10 mouse cellular contexts compared by ENCODE assay signal in the genomic region with DNA sequence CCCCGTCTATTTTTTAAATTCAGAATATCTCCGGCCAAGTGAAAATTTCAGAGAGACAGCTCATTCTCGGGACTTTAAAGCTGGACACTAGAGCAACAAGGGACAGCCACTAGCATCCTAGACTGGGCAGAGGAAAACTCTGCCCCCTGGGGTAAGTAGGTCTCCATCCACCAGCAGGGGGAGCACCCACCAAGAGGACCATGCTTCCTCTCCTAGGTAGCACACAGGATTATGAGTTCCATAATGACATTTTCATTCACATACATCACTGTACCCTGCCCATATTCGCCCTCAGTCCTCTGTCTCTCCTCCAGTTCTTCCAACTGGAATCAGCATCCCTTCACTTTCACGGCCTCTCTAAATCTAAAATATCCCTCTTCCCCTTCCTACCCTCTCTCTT. TPM values are rescaled to one million over a fixed set of nuclear protein-coding genes. Genes with fewer than 3 reads are reported as not detected.
DNase-seq lines count a peak whose midpoint lies in the region; ATAC-seq and TF ChIP-seq lines count a peak whose summit lies in the region.
"Had no signal": no experiment of that assay in that cellular context is flagged by ENCODE, and none has a peak within 500 bp of the region (broad histone marks: within the 10 kb centered on the region; RNA-seq: fewer than 3 reads in every experiment).

No protein-coding gene starts in this region.

- ATAC-seq in intestine, embryonic 14.5 days (replicated peaks; ENCODE audit: low FRiP score, low TSS enrichment, low read depth), result no peak
- no peak for ATAC-seq in intestine, embryonic 15.5 days
- no peak for ATAC-seq in liver, embryonic 13.5 days (ENCODE audit: low read depth)
- ATAC-seq in stomach, postnatal 0 days (ENCODE audit: low FRiP score, low TSS enrichment), result no peak
- no peak for ATAC-seq in forebrain, embryonic 12.5 days (ENCODE audit: low FRiP score)

- H3K4me2 ChIP-seq in intestine, embryonic 14.5 days (ENCODE audit: low read length), result no peak overlapping the region
- H3K4me2 ChIP-seq in intestine, embryonic 15.5 days (replicated peaks), result no peak overlapping the region
- no peak overlapping the region for H3K4me2 ChIP-seq in liver, embryonic 13.5 days
- no peak overlapping the region for H3K4me2 ChIP-seq in stomach, postnatal 0 days (replicated peaks; ENCODE audit: low read depth)
- H3K4me2 ChIP-seq in forebrain, embryonic 12.5 days, result no peak overlapping the region
- H3K4me2 ChIP-seq: embryonic facial prominence, embryonic 15.5 days; limb, embryonic 15.5 days had no signal

- no peak for TF ChIP-seq POLR2A in cortical plate, adult 2 months (IDR thresholded peaks at IDR 0.05; ENCODE audit: extremely low read depth, insufficient read depth, low read length)

- no peak overlapping the region for H3K27ac ChIP-seq in intestine, embryonic 14.5 days (ENCODE audit: low read depth)
- H3K27ac ChIP-seq in intestine, embryonic 15.5 days, result no peak overlapping the region
- H3K27ac ChIP-seq in cortical plate, adult 2 months (ENCODE audit: insufficient read depth, low read length), result no peak overlapping the region
- no peak overlapping the region for H3K27ac ChIP-seq in liver, embryonic 13.5 days
- no peak overlapping the region for H3K27ac ChIP-seq in stomach, postnatal 0 days (replicated peaks)
- no peak overlapping the region for H3K27ac ChIP-seq in forebrain, embryonic 12.5 days
- H3K27ac ChIP-seq: embryonic facial prominence, embryonic 15.5 days; limb, embryonic 15.5 days had no signal

- no peak overlapping the region for H3K4me3 ChIP-seq in intestine, embryonic 14.5 days (ENCODE audit: low read depth, low read length)
- H3K4me3 ChIP-seq in intestine, embryonic 15.5 days (replicated peaks), result no peak overlapping the region
- H3K4me3 ChIP-seq in cortical plate, adult 2 months (ENCODE audit: insufficient read depth, low read length), result no peak overlapping the region
- H3K4me3 ChIP-seq in liver, embryonic 13.5 days (replicated peaks), result no peak overlapping the region
- H3K4me3 ChIP-seq in stomach, postnatal 0 days (ENCODE audit: low read depth, low read length), result no peak overlapping the region
- no peak overlapping the region for H3K4me3 ChIP-seq in forebrain, embryonic 12.5 days (replicated peaks)
- H3K4me3 ChIP-seq: embryonic facial prominence, embryonic 15.5 days; limb, embryonic 15.5 days had no signal

- no peaks in the 10 kb centered on the region for H3K4me1 ChIP-seq in intestine, embryonic 14.5 days (replicated peaks; ENCODE audit: control insufficient read depth, insufficient read depth, low read length)
- H3K4me1 ChIP-seq in intestine, embryonic 15.5 days (replicated peaks), result no peaks in the 10 kb centered on the region
- H3K4me1 ChIP-seq in cortical plate, adult 2 months (ENCODE audit: control insufficient read depth, insufficient read depth, low read length), result peaks cover 9% of the 10 kb centered on the region
- H3K4me1 ChIP-seq in liver, embryonic 13.5 days (replicated peaks), result no peaks in the 10 kb centered on the region
- no peaks in the 10 kb centered on the region for H3K4me1 ChIP-seq in stomach, postnatal 0 days (replicated peaks; ENCODE audit: control insufficient read depth, insufficient read depth)
- no peaks in the 10 kb centered on the region for H3K4me1 ChIP-seq in forebrain, embryonic 12.5 days
- H3K4me1 ChIP-seq: embryonic facial prominence, embryonic 15.5 days; limb, embryonic 15.5 days had no signal

- no peaks in the 10 kb centered on the region for H3K27me3 ChIP-seq in intestine, embryonic 14.5 days (replicated peaks; ENCODE audit: control insufficient read depth, insufficient read depth, low read length)
- no peaks in the 10 kb centered on the region for H3K27me3 ChIP-seq in intestine, embryonic 15.5 days (replicated peaks)
- no peaks in the 10 kb centered on the region for H3K27me3 ChIP-seq in liver, embryonic 13.5 days
- H3K27me3 ChIP-seq in stomach, postnatal 0 days (ENCODE audit: control insufficient read depth, insufficient read depth, low read length), result no peaks in the 10 kb centered on the region
- no peaks in the 10 kb centered on the region for H3K27me3 ChIP-seq in forebrain, embryonic 12.5 days
- H3K27me3 ChIP-seq: embryonic facial prominence, embryonic 15.5 days; limb, embryonic 15.5 days had no signal

- TF ChIP-seq EP300 in stomach, postnatal 0 days (optimal IDR thresholded peaks at IDR 0.05), result no peak

- peak; percentile 62 for TF ChIP-seq CTCF in cortical plate, adult 2 months (IDR thresholded peaks at IDR 0.05; ENCODE audit: extremely low read depth, insufficient read depth, low read length)
- TF ChIP-seq CTCF in stomach, postnatal 0 days (IDR thresholded peaks at IDR 0.05; ENCODE audit: low read depth), result peak; percentile 74

- H3K9me3 ChIP-seq in intestine, embryonic 14.5 days (ENCODE audit: control insufficient read depth, low read length), result 0 out of 2 replicates have a peak, but pooled peaks cover 2% of the 10 kb centered on the region
- no peaks in the 10 kb centered on the region for H3K9me3 ChIP-seq in intestine, embryonic 15.5 days
- H3K9me3 ChIP-seq in liver, embryonic 13.5 days (replicated peaks), result no peaks in the 10 kb centered on the region
- no peaks in the 10 kb centered on the region for H3K9me3 ChIP-seq in stomach, postnatal 0 days (ENCODE audit: control insufficient read depth, low read length)
- no peaks in the 10 kb centered on the region for H3K9me3 ChIP-seq in forebrain, embryonic 12.5 days
- H3K9me3 ChIP-seq: embryonic facial prominence, embryonic 15.5 days; limb, embryonic 15.5 days had no signal

- H3K36me3 ChIP-seq in intestine, embryonic 14.5 days (ENCODE audit: control insufficient read depth, insufficient read depth, low read length), result no peaks in the 10 kb centered on the region
- no peaks in the 10 kb centered on the region for H3K36me3 ChIP-seq in intestine, embryonic 15.5 days
- H3K36me3 ChIP-seq in liver, embryonic 13.5 days, result no peaks in the 10 kb centered on the region
- no peaks in the 10 kb centered on the region for H3K36me3 ChIP-seq in stomach, postnatal 0 days (ENCODE audit: control insufficient read depth, insufficient read depth, low read length)
- no peaks in the 10 kb centered on the region for H3K36me3 ChIP-seq in forebrain, embryonic 12.5 days (replicated peaks)
- H3K36me3 ChIP-seq: embryonic facial prominence, embryonic 15.5 days; limb, embryonic 15.5 days had no signal

- 81% methylated on average over 5 of the region's 5 CpGs for WGBS in intestine, embryonic 14.5 days
- 84% methylated on average over 5 of the region's 5 CpGs for WGBS in intestine, embryonic 15.5 days
- WGBS in liver, embryonic 13.5 days (ENCODE audit: insufficient replicate concordance), result 54% methylated on average over 5 of the region's 5 CpGs
- WGBS in stomach, postnatal 0 days, result 82% methylated on average over 5 of the region's 5 CpGs
- WGBS in forebrain, embryonic 12.5 days, result 79% methylated on average over 5 of the region's 5 CpGs

- DNase-seq in intestine, embryonic 14.5 days (ENCODE audit: low spot score), result peak; percentile 51
- DNase-seq in A20 (ENCODE audit: low read depth, low spot score) (peak; percentile 58), ES-CJ7 (ENCODE audit: low read depth, low spot score) (peak; percentile 29)
- DNase-seq in liver, embryonic 13.5 days, result peak; percentile 13
- peak; percentile 63 for DNase-seq in stomach, postnatal 0 days (ENCODE audit: low spot score)

- no peak overlapping the region for H3K9ac ChIP-seq in intestine, embryonic 14.5 days (ENCODE audit: low read length)
- no peak overlapping the region for H3K9ac ChIP-seq in intestine, embryonic 15.5 days
- no peak overlapping the region for H3K9ac ChIP-seq in liver, embryonic 13.5 days
- H3K9ac ChIP-seq in stomach, postnatal 0 days (ENCODE audit: low read length), result no peak overlapping the region
- H3K9ac ChIP-seq in forebrain, embryonic 12.5 days, result no peak overlapping the region
- H3K9ac ChIP-seq: embryonic facial prominence, embryonic 15.5 days; limb, embryonic 15.5 days had no signal

RNA-seq across cellular contexts. Expression of gene Dcp1b, which starts 45.4 kb away (rescaled TPM):
- 9.8 and 11.1 TPM in 2 replicates for polyA plus RNA-seq in intestine, embryonic 14.5 days (2014; fragmentation: Nextera tagmentation; extraction: Ambion mirVana)
- polyA plus RNA-seq in intestine, embryonic 15.5 days (2015; fragmentation: Nextera tagmentation; extraction: Ambion mirVana), result 6.1 and 6.7 TPM in 2 replicates
- 26.6 and 27.1 TPM in 2 replicates for polyA plus RNA-seq in cortical plate, adult 2 months (2012; rRNA removed)
- 3.2 and 3.3 TPM in 2 replicates for polyA plus RNA-seq in liver, embryonic 13.5 days (2015; fragmentation: Nextera tagmentation; extraction: Ambion mirVana)
- polyA plus RNA-seq in stomach, postnatal 0 days (2015; fragmentation: Nextera tagmentation; extraction: Ambion mirVana), result 4.8 and 5.3 TPM in 2 replicates
- polyA plus RNA-seq in forebrain, embryonic 12.5 days (2016; fragmentation: Nextera tagmentation; extraction: Ambion mirVana), result 13.6 and 13.7 TPM in 2 replicates

Comparison
In these comparisons a context has a peak if more than half of its experiments do, and no peak if none do; other contexts are left out.
1. DNase-seq: peak in every context shown above with its lines; median percentile 63 in stomach, postnatal 0 days; 58 in A20; 51 in intestine, embryonic 14.5 days; 29 in ES-CJ7; 13 in liver, embryonic 13.5 days.